Mouse (Mus musculus): ENCODE results near the gene Hsd17b3. TPM values are rescaled to one million over a fixed set of nuclear protein-coding genes. Genes with fewer than 3 reads are reported as not detected.

Hsd17b3 gene
- polyA plus RNA-seq, 1 experiment = not detected

DNA sequence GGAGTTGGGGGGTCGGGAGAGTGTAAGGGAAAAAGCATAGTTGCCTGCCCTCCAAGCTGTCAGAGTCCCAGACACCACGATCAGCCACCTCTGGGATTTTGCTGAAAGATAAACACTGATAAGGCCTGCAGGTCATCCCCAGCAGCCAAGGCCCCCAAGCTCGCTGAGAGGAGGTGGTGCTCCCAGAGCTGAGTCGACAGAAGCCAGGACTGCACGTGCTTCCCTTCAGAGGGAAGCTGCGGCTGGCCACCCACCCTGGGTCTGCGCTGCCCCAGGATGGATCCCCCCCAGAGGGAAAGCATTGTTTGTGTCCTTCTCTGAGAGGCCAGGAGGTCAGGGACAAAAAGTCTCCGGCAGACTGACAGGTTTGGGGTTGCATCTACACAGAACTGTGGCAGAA lies 54.0 kb downstream of the Hsd17b3 start:
- no peak overlapping the region for H3ac ChIP-seq (ENCODE audit: control insufficient read depth, insufficient read length)
- no peaks in the 10 kb centered on the region for H3K27me3 ChIP-seq (ENCODE audit: control insufficient read depth, insufficient read depth, insufficient read length)
- no peaks in the 10 kb centered on the region for H3K79me2 ChIP-seq (ENCODE audit: control insufficient read depth, insufficient read depth)
- no peaks in the 10 kb centered on the region for H3K36me3 ChIP-seq (ENCODE audit: control insufficient read depth, insufficient read depth)
- no peak overlapping the region for H3K4me3 ChIP-seq
- TF ChIP-seq MYOG (IDR thresholded peaks at IDR 0.05; ENCODE audit: control insufficient read depth in 1 of 3, insufficient read depth in 1 of 3, insufficient read length in 2 of 3, low read depth in 2 of 3) = no peak
- no peak for TF ChIP-seq POLR2A (IDR thresholded peaks at IDR 0.05; ENCODE audit: insufficient read length, low read depth)
- no peak for TF ChIP-seq MYOD1 (IDR thresholded peaks at IDR 0.05; ENCODE audit: control insufficient read depth in 1 of 3, insufficient read length in 2 of 3, low read depth in 2 of 3)
- no peak for TF ChIP-seq USF1 (IDR thresholded peaks at IDR 0.05; ENCODE audit: low read depth)
- no peak overlapping the region for H3K4me2 ChIP-seq (ENCODE audit: low read depth)

DNA sequence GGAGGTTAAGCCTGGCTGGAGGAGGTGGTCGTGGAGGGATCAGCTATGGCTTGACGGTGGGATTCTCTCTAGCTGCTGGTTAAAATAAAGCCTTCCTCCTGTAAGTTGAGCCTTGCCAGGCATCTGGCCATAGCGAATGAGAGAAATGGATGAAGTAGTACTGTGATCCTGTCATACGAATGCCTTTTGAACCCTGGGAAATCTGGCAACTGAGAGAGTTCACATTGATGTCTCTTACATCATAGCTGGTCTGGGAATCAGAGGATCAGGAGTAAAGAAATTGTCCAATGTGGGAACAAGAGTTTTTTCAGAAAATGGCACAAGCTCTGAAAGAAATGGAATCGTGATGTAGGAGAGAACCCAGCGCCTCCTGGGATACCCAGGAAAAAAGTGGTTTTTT lies 55.1 kb downstream of the Hsd17b3 start:
- no peak overlapping the region for H3K4me3 ChIP-seq
- H3K79me2 ChIP-seq (ENCODE audit: control insufficient read depth, insufficient read depth) = no peaks in the 10 kb centered on the region
- no peaks in the 10 kb centered on the region for H3K27me3 ChIP-seq (ENCODE audit: control insufficient read depth, insufficient read depth, insufficient read length)
- H3ac ChIP-seq (ENCODE audit: control insufficient read depth, insufficient read length) = no peak overlapping the region
- no peaks in the 10 kb centered on the region for H3K36me3 ChIP-seq (ENCODE audit: control insufficient read depth, insufficient read depth)
- TF ChIP-seq POLR2AphosphoS2 (IDR thresholded peaks at IDR 0.05; ENCODE audit: insufficient read length, low read depth) (no peak), POLR2A (IDR thresholded peaks at IDR 0.05; ENCODE audit: insufficient read length, low read depth) (no peak), TCF3 (IDR thresholded peaks at IDR 0.05; ENCODE audit: insufficient read length, low read depth) (no peak), USF1 (IDR thresholded peaks at IDR 0.05; ENCODE audit: low read depth) (no peak)
- H3K4me2 ChIP-seq (ENCODE audit: low read depth) = no peak overlapping the region

DNA sequence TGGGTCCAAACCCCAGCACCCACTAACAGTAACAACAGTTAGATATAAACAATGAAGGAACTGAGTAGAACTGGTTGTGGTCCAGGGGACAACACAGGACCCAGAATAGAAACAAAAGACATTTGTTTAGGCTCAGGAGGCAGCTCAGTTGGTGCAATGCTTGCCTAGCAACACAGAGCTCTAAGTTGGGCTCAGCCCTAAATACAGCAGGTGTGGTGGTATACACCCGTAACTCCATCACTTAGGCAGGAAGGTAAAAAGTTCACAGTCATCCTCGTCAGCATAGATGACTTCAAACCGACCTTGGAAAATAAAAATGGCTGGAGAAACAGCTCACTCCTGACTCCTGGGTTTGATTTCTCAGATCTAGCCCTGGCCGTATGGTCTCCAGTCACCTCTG lies 55.8 kb downstream of the Hsd17b3 start:
- no peaks in the 10 kb centered on the region for H3K79me2 ChIP-seq (ENCODE audit: control insufficient read depth, insufficient read depth)
- H3K27me3 ChIP-seq (ENCODE audit: control insufficient read depth, insufficient read depth, insufficient read length) = no peaks in the 10 kb centered on the region
- no peak overlapping the region for H3K4me3 ChIP-seq
- H3K4me2 ChIP-seq (ENCODE audit: low read depth) = no peak overlapping the region
- TF ChIP-seq MYOD1 (IDR thresholded peaks at IDR 0.05; ENCODE audit: control insufficient read depth in 1 of 3, insufficient read length in 2 of 3, low read depth in 2 of 3) = no peak
- TF ChIP-seq POLR2A (IDR thresholded peaks at IDR 0.05; ENCODE audit: insufficient read length, low read depth) = no peak
- no peak for TF ChIP-seq TCF3 (IDR thresholded peaks at IDR 0.05; ENCODE audit: insufficient read length, low read depth)
- TF ChIP-seq USF1 (IDR thresholded peaks at IDR 0.05; ENCODE audit: low read depth) = no peak
- no peak for TF ChIP-seq TCF12 (IDR thresholded peaks at IDR 0.05; ENCODE audit: insufficient read depth, poor library complexity, severe bottlenecking)
- TF ChIP-seq MYOG (IDR thresholded peaks at IDR 0.05; ENCODE audit: control insufficient read depth in 1 of 3, insufficient read depth in 1 of 3, insufficient read length in 2 of 3, low read depth in 2 of 3) = no peak
- no peak for TF ChIP-seq CEBPB (IDR thresholded peaks at IDR 0.05; ENCODE audit: insufficient read depth, poor library complexity, severe bottlenecking)
- TF ChIP-seq REST (IDR thresholded peaks at IDR 0.05; ENCODE audit: insufficient read depth, insufficient read length) = no peak
- no peak for TF ChIP-seq E2F4 (IDR thresholded peaks at IDR 0.05; ENCODE audit: insufficient read depth)
- no peak for TF ChIP-seq POLR2AphosphoS2 (IDR thresholded peaks at IDR 0.05; ENCODE audit: insufficient read length, low read depth)
- TF ChIP-seq SRF (IDR thresholded peaks at IDR 0.05; ENCODE audit: control insufficient read depth, insufficient read length, low read depth) = no peak
- TF ChIP-seq MAX (IDR thresholded peaks at IDR 0.05; ENCODE audit: low read depth) = no peak
- no peak overlapping the region for H3ac ChIP-seq (ENCODE audit: control insufficient read depth, insufficient read length)
- no peaks in the 10 kb centered on the region for H3K36me3 ChIP-seq (ENCODE audit: control insufficient read depth, insufficient read depth)

DNA sequence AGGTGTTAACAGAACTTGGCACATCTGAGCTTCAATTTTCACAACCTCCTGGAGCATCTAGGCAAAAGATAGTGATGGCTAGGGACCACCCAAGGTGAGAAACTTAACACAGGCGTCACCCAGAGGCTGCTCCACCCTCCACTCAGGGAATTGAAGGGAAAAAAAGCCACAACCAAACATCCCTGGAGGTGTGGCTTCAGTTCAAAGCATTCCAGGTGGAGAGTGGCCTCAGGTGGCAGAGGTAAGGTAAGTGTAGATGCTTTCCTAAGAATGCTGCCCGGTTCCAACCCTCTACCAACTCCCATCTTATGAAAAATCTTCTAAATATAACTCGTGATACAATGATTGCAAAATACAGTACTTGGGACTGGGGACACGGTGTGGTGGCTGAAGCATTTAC lies 57.8 kb downstream of the Hsd17b3 start:
- TF ChIP-seq REST (IDR thresholded peaks at IDR 0.05; ENCODE audit: insufficient read depth, insufficient read length) = no peak
- TF ChIP-seq MAX (IDR thresholded peaks at IDR 0.05; ENCODE audit: low read depth) = no peak
- TF ChIP-seq CEBPB (IDR thresholded peaks at IDR 0.05; ENCODE audit: insufficient read depth, poor library complexity, severe bottlenecking) = no peak
- no peak for TF ChIP-seq SRF (IDR thresholded peaks at IDR 0.05; ENCODE audit: control insufficient read depth, insufficient read length, low read depth)
- TF ChIP-seq MYOG (IDR thresholded peaks at IDR 0.05; ENCODE audit: control insufficient read depth in 1 of 3, insufficient read depth in 1 of 3, insufficient read length in 2 of 3, low read depth in 2 of 3) = no peak
- TF ChIP-seq TCF12 (IDR thresholded peaks at IDR 0.05; ENCODE audit: insufficient read depth, poor library complexity, severe bottlenecking) = no peak
- no peak for TF ChIP-seq TCF3 (IDR thresholded peaks at IDR 0.05; ENCODE audit: insufficient read length, low read depth)
- no peak for TF ChIP-seq MYOD1 (IDR thresholded peaks at IDR 0.05; ENCODE audit: control insufficient read depth in 1 of 3, insufficient read length in 2 of 3, low read depth in 2 of 3)
- no peak for TF ChIP-seq E2F4 (IDR thresholded peaks at IDR 0.05; ENCODE audit: insufficient read depth)
- TF ChIP-seq POLR2A (IDR thresholded peaks at IDR 0.05; ENCODE audit: insufficient read length, low read depth) = no peak
- no peak for TF ChIP-seq USF1 (IDR thresholded peaks at IDR 0.05; ENCODE audit: low read depth)
- no peak for TF ChIP-seq POLR2AphosphoS2 (IDR thresholded peaks at IDR 0.05; ENCODE audit: insufficient read length, low read depth)
- Histone ChIP-seq H3K4me3 (no peak overlapping the region), H3ac (ENCODE audit: control insufficient read depth, insufficient read length) (no peak overlapping the region), H3K36me3 (ENCODE audit: control insufficient read depth, insufficient read depth) (no peaks in the 10 kb centered on the region), H3K79me2 (ENCODE audit: control insufficient read depth, insufficient read depth) (no peaks in the 10 kb centered on the region), H3K27me3 (ENCODE audit: control insufficient read depth, insufficient read depth, insufficient read length) (no peaks in the 10 kb centered on the region), H3K4me2 (ENCODE audit: low read depth) (no peak overlapping the region)

DNA sequence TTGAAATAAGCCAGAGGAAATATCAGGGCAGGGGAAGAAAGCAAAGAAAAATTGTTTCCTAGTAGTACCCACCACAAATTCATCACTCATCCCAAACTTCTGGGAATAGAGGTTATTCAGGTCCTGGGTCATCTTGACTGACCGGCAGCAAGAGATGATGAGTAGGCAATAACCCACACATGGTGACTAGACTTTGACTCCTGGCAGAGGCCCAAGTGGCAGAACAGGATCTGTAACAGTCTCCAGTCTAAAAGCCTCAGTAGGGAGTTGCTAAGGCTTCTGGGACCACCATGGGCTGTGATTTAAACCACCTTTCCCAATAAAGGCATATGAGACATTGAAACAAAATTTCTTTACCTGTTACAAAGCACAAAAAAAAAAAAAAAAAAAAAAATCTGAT lies 58.2 kb downstream of the Hsd17b3 start:
- Histone ChIP-seq H3K27me3 (ENCODE audit: control insufficient read depth, insufficient read depth, insufficient read length) (no peaks in the 10 kb centered on the region), H3K4me3 (no peak overlapping the region), H3K79me2 (ENCODE audit: control insufficient read depth, insufficient read depth) (no peaks in the 10 kb centered on the region), H3ac (ENCODE audit: control insufficient read depth, insufficient read length) (no peak overlapping the region), H3K4me2 (ENCODE audit: low read depth) (no peak overlapping the region), H3K36me3 (ENCODE audit: control insufficient read depth, insufficient read depth) (no peaks in the 10 kb centered on the region)
- no peak for TF ChIP-seq CEBPB (IDR thresholded peaks at IDR 0.05; ENCODE audit: insufficient read depth, poor library complexity, severe bottlenecking)
- TF ChIP-seq TCF3 (IDR thresholded peaks at IDR 0.05; ENCODE audit: insufficient read length, low read depth) = no peak
- no peak for TF ChIP-seq REST (IDR thresholded peaks at IDR 0.05; ENCODE audit: insufficient read depth, insufficient read length)
- no peak for TF ChIP-seq POLR2A (IDR thresholded peaks at IDR 0.05; ENCODE audit: insufficient read length, low read depth)
- TF ChIP-seq POLR2AphosphoS2 (IDR thresholded peaks at IDR 0.05; ENCODE audit: insufficient read length, low read depth) = no peak
- no peak for TF ChIP-seq MYOG (IDR thresholded peaks at IDR 0.05; ENCODE audit: control insufficient read depth in 1 of 3, insufficient read depth in 1 of 3, insufficient read length in 2 of 3, low read depth in 2 of 3)
- no peak for TF ChIP-seq TCF12 (IDR thresholded peaks at IDR 0.05; ENCODE audit: insufficient read depth, poor library complexity, severe bottlenecking)
- TF ChIP-seq MAX (IDR thresholded peaks at IDR 0.05; ENCODE audit: low read depth) = no peak
- no peak for TF ChIP-seq E2F4 (IDR thresholded peaks at IDR 0.05; ENCODE audit: insufficient read depth)
- no peak for TF ChIP-seq SRF (IDR thresholded peaks at IDR 0.05; ENCODE audit: control insufficient read depth, insufficient read length, low read depth)
- TF ChIP-seq USF1 (IDR thresholded peaks at IDR 0.05; ENCODE audit: low read depth) = no peak

All from myocyte (in vitro differentiated cells).